Comparison of ENCODE assay signal across 1 mouse cellular context in genomic region chr4:155959275-155959674, GRCm38 (mm10).
TF ChIP-seq lines count a peak whose summit lies in the region.

No protein-coding gene starts in this region.

TF ChIP-seq in CH12.LX, 34 proteins besides CTCF, POLR2A, EP300 and RAD21:
- TF ChIP-seq NELFE (IDR thresholded peaks at IDR 0.05; ENCODE audit: low read depth, low read length) (peak; percentile 51; the same call in 1 of the 2 replicates), ETS1 (conservative IDR thresholded peaks at IDR 0.05; ENCODE audit: low read depth, low read length) (no peak), MAX (IDR thresholded peaks at IDR 0.05; ENCODE audit: low read length) (no peak), MAFK (IDR thresholded peaks at IDR 0.05; ENCODE audit: insufficient replicate concordance, low read length) (no peak), SMC3 (IDR thresholded peaks at IDR 0.05; ENCODE audit: low read depth, low read length) (peak; percentile 89), SIN3A (IDR thresholded peaks at IDR 0.05; ENCODE audit: low read length) (no peak), E2F4 (IDR thresholded peaks at IDR 0.05; ENCODE audit: insufficient replicate concordance, low read depth, low read length) (no peak), CHD2 (IDR thresholded peaks at IDR 0.05; ENCODE audit: low read length) (no peak), TBP (conservative IDR thresholded peaks at IDR 0.05; ENCODE audit: low read depth, low read length) (no peak), JUND (conservative IDR thresholded peaks at IDR 0.05; ENCODE audit: low read depth, low read length) (no peak), RCOR1 (conservative IDR thresholded peaks at IDR 0.05; ENCODE audit: low read depth, low read length) (no peak), NRF1 (IDR thresholded peaks at IDR 0.05; ENCODE audit: low read depth, low read length) (no peak), USF2 (conservative IDR thresholded peaks at IDR 0.05; ENCODE audit: low read depth, low read length) (no peak), ZC3H11A (IDR thresholded peaks at IDR 0.05; ENCODE audit: low read depth, low read length) (peak; percentile 46; the same call in 1 of the 2 replicates), BHLHE40 (IDR thresholded peaks at IDR 0.05; ENCODE audit: low read depth, low read length) (no peak), IRF4 (IDR thresholded peaks at IDR 0.05; ENCODE audit: low read depth, low read length) (no peak), CHD1 (IDR thresholded peaks at IDR 0.05; ENCODE audit: low read depth, low read length) (no peak), UBTF (IDR thresholded peaks at IDR 0.05; ENCODE audit: low read depth, low read length) (no peak), PAX5 (IDR thresholded peaks at IDR 0.05; ENCODE audit: low read length) (no peak), MAZ (IDR thresholded peaks at IDR 0.05; ENCODE audit: low read depth, low read length) (no peak), ELF1 (IDR thresholded peaks at IDR 0.05; ENCODE audit: low read depth, low read length) (no peak), POLR2AphosphoS2 (IDR thresholded peaks at IDR 0.05; ENCODE audit: low read depth, low read length) (no peak), ZNF384 (IDR thresholded peaks at IDR 0.05; ENCODE audit: low read depth, low read length) (no peak), JUN (IDR thresholded peaks at IDR 0.05; ENCODE audit: insufficient read depth, low read depth, low read length) (no peak), MEF2A (IDR thresholded peaks at IDR 0.05; ENCODE audit: borderline replicate concordance, low read depth, low read length) (0 out of 2 replicates have a peak, but pooled peaks have one; percentile 12), USF1 (IDR thresholded peaks at IDR 0.05; ENCODE audit: low read depth, low read length) (no peak), ZKSCAN1 (IDR thresholded peaks at IDR 0.05; ENCODE audit: borderline replicate concordance, low read depth, low read length) (no peak), ZMIZ1 (IDR thresholded peaks at IDR 0.05; ENCODE audit: low read depth, low read length) (no peak), HCFC1 (IDR thresholded peaks at IDR 0.05; ENCODE audit: low read depth, low read length) (no peak), GABPA (IDR thresholded peaks at IDR 0.05; ENCODE audit: insufficient replicate concordance, low read depth, low read length) (no peak), TCF12 (IDR thresholded peaks at IDR 0.05; ENCODE audit: low read depth, low read length) (no peak), KAT2A (IDR thresholded peaks at IDR 0.05; ENCODE audit: insufficient replicate concordance, low read length) (no peak), MXI1 (IDR thresholded peaks at IDR 0.05; ENCODE audit: low read depth, low read length) (no peak), MYC (IDR thresholded peaks at IDR 0.05; ENCODE audit: low read depth, low read length) (no peak)
